Mouse (Mus musculus) CH12.LX (cell line): ENCODE data around the gene Slc16a7. TPM values are rescaled to one million over a fixed set of nuclear protein-coding genes. Genes with fewer than 3 reads are reported as not detected.

Source experiments
- DNase-seq: peaks from one replicate; pipeline ENCODE4 v3.0.0-alpha.2; 2013; ENCODE audit errors: extremely low read depth
- H3K27ac ChIP-seq: 2 replicates; pipeline ENCODE4 v1.5.1; 2012; ENCODE audit warnings: low read depth, mild to moderate bottlenecking, control low read depth, moderate library complexity; ENCODE audit not compliant: insufficient read depth
- H3K27me3 ChIP-seq: replicated peaks from 2 replicates; pipeline ENCODE3; 2012; ENCODE audit warnings: inconsistent platforms
- H3K36me3 ChIP-seq, 2 experiments: replicated peaks in 1 of 2; 2 replicates each; pipeline versions ENCODE3 to v1.6.1; 2012; ENCODE audit warnings: inconsistent platforms in 1 of 2, low read length in 1 of 2, mild to moderate bottlenecking in 1 of 2, mixed read lengths in 1 of 2, moderate library complexity in 1 of 2; ENCODE audit not compliant: control insufficient read depth in 1 of 2, insufficient read depth in 1 of 2
- H3K4me1 ChIP-seq, 2 experiments: 2 replicates each; pipeline ENCODE4 v1.6.1; 2012; ENCODE audit warnings: inconsistent platforms in 1 of 2, moderate library complexity in 1 of 2; ENCODE audit not compliant: insufficient read depth in 2 of 2, control insufficient read depth in 1 of 2
- H3K4me2 ChIP-seq: 2 replicates; pipeline ENCODE4 v1.6.1; 2012; ENCODE audit warnings: low read depth, mild to moderate bottlenecking, control low read depth; ENCODE audit not compliant: poor library complexity, insufficient read depth, severe bottlenecking
- H3K4me3 ChIP-seq, 3 experiments: fragments of 150-350 bp in 1 of 3; sonication (generic) in 1 of 3; replicated peaks in 1 of 3; 2 replicates each; pipeline versions ENCODE3 to v1.5.1; 2011 to 2012; ENCODE audit warnings: low read depth in 2 of 3, low read length in 2 of 3, mild to moderate bottlenecking in 2 of 3, moderate library complexity in 2 of 3, control low read depth in 1 of 3, improper control_type of control experiment in 1 of 3, inconsistent platforms in 1 of 3, mixed read lengths in 1 of 3; ENCODE audit not compliant: poor library complexity in 1 of 3
- H3K79me2 ChIP-seq: replicated peaks from 2 replicates; pipeline ENCODE4 v1.6.1; 2012; ENCODE audit warnings: mild to moderate bottlenecking, moderate library complexity; ENCODE audit not compliant: control insufficient read depth, poor library complexity, insufficient read depth, severe bottlenecking; ENCODE audit errors: extremely low read depth
- H3K9ac ChIP-seq: 2 replicates; pipeline ENCODE4 v1.6.1; 2012; ENCODE audit warnings: low read depth, mild to moderate bottlenecking, control low read depth, moderate library complexity; ENCODE audit not compliant: insufficient read depth
- H3K9me3 ChIP-seq: replicated peaks from 2 replicates; pipeline ENCODE3; 2012; ENCODE audit warnings: low read length, inconsistent platforms, mixed read lengths
- BHLHE40 ChIP-seq: IDR thresholded peaks from 2 replicates; pipeline ENCODE4 v1.6.1; 2011; ENCODE audit warnings: mild to moderate bottlenecking, low read depth, low read length, improper control_type of control experiment
- CHD1 ChIP-seq: IDR thresholded peaks from 2 replicates; pipeline ENCODE4 v1.6.1; 2012; ENCODE audit warnings: low read depth, low read length, improper control_type of control experiment, inconsistent platforms
- CTCF ChIP-seq, 2 experiments: IDR thresholded peaks in 1 of 2; conservative IDR thresholded peaks in 1 of 2; 2 replicates each; pipeline ENCODE4 v1.5.1; 2011 to 2012; ENCODE audit warnings: low read depth in 2 of 2, low read length in 2 of 2, improper control_type of control experiment in 1 of 2, inconsistent platforms in 1 of 2, mild to moderate bottlenecking in 1 of 2, moderate library complexity in 1 of 2
- E2F4 ChIP-seq: IDR thresholded peaks from 2 replicates; pipeline ENCODE4 v1.6.1; 2011; ENCODE audit warnings: low read depth, low read length, improper control_type of control experiment; ENCODE audit not compliant: insufficient replicate concordance
- EP300 ChIP-seq: IDR thresholded peaks from 2 replicates; pipeline ENCODE4 v1.6.1; 2011; ENCODE audit warnings: low read length, improper control_type of control experiment
- ETS1 ChIP-seq: conservative IDR thresholded peaks from 2 replicates; pipeline ENCODE4 v1.6.1; 2012; ENCODE audit warnings: low read depth, mild to moderate bottlenecking, inconsistent platforms, low read length, improper control_type of control experiment, moderate library complexity
- HCFC1 ChIP-seq: IDR thresholded peaks from 2 replicates; pipeline ENCODE4 v1.6.1; 2012; ENCODE audit warnings: low read depth, mild to moderate bottlenecking, inconsistent platforms, low read length, improper control_type of control experiment
- IRF4 ChIP-seq: IDR thresholded peaks from 2 replicates; pipeline ENCODE4 v1.6.1; 2014; ENCODE audit warnings: low read depth, mild to moderate bottlenecking, inconsistent platforms, low read length, improper control_type of control experiment
- JUN ChIP-seq: IDR thresholded peaks from 2 replicates; pipeline ENCODE4 v1.6.1; 2011; ENCODE audit warnings: low read depth, mild to moderate bottlenecking, low read length, improper control_type of control experiment, moderate library complexity; ENCODE audit not compliant: insufficient read depth
- JUND ChIP-seq: conservative IDR thresholded peaks from 2 replicates; pipeline ENCODE4 v1.6.1; 2011; ENCODE audit warnings: low read depth, low read length, improper control_type of control experiment
- KAT2A ChIP-seq: IDR thresholded peaks from 2 replicates; pipeline ENCODE4 v1.6.1; 2012; ENCODE audit warnings: low read length, improper control_type of control experiment, inconsistent platforms; ENCODE audit not compliant: insufficient replicate concordance
- MAZ ChIP-seq: IDR thresholded peaks from 2 replicates; pipeline ENCODE4 v1.6.1; 2012; ENCODE audit warnings: low read depth, mild to moderate bottlenecking, inconsistent platforms, low read length, improper control_type of control experiment, moderate library complexity
- NELFE ChIP-seq: IDR thresholded peaks from 2 replicates; pipeline ENCODE4 v1.6.1; 2011; ENCODE audit warnings: low read depth, low read length, improper control_type of control experiment
- NRF1 ChIP-seq: IDR thresholded peaks from 2 replicates; pipeline ENCODE4 v1.6.1; 2014; ENCODE audit warnings: low read depth, mild to moderate bottlenecking, inconsistent platforms, low read length, improper control_type of control experiment, moderate library complexity
- PAX5 ChIP-seq: IDR thresholded peaks from 2 replicates; pipeline ENCODE4 v1.6.1; 2012; ENCODE audit warnings: low read length, inconsistent platforms, mixed read lengths
- POLR2A ChIP-seq: IDR thresholded peaks from 2 replicates; pipeline ENCODE4 v1.6.1; 2011; ENCODE audit warnings: low read depth, mild to moderate bottlenecking, improper control_type of control experiment, low read length
- POLR2AphosphoS2 ChIP-seq: IDR thresholded peaks from 2 replicates; pipeline ENCODE4 v1.6.1; 2011; ENCODE audit warnings: low read depth, low read length, improper control_type of control experiment
- RAD21 ChIP-seq: IDR thresholded peaks from 2 replicates; pipeline ENCODE4 v1.6.1; 2011; ENCODE audit warnings: low read depth, mild to moderate bottlenecking, low read length, improper control_type of control experiment, moderate library complexity
- SIN3A ChIP-seq: IDR thresholded peaks from 2 replicates; pipeline ENCODE4 v1.6.1; 2012; ENCODE audit warnings: low read length, improper control_type of control experiment, inconsistent platforms
- TBP ChIP-seq: conservative IDR thresholded peaks from 2 replicates; pipeline ENCODE4 v1.6.1; 2011; ENCODE audit warnings: low read depth, low read length, improper control_type of control experiment
- UBTF ChIP-seq: IDR thresholded peaks from 2 replicates; pipeline ENCODE4 v1.6.1; 2012; ENCODE audit warnings: low read depth, mild to moderate bottlenecking, inconsistent platforms, low read length, improper control_type of control experiment, moderate library complexity
- USF1 ChIP-seq: IDR thresholded peaks from 2 replicates; pipeline ENCODE4 v1.6.1; 2014; ENCODE audit warnings: low read depth, mild to moderate bottlenecking, inconsistent platforms, low read length, improper control_type of control experiment
- ZC3H11A ChIP-seq: IDR thresholded peaks from 2 replicates; pipeline ENCODE4 v1.6.1; 2012; ENCODE audit warnings: low read depth, mild to moderate bottlenecking, inconsistent platforms, low read length, improper control_type of control experiment
- ZKSCAN1 ChIP-seq: IDR thresholded peaks from 2 replicates; pipeline ENCODE4 v1.6.1; 2012; ENCODE audit warnings: low read depth, inconsistent platforms, low read length, improper control_type of control experiment, borderline replicate concordance
- ZMIZ1 ChIP-seq: IDR thresholded peaks from 2 replicates; pipeline ENCODE4 v1.6.1; 2012; ENCODE audit warnings: low read depth, mild to moderate bottlenecking, inconsistent platforms, low read length, improper control_type of control experiment
- ZNF384 ChIP-seq: IDR thresholded peaks from 2 replicates; pipeline ENCODE4 v1.6.1; 2012; ENCODE audit warnings: low read depth, low read length, improper control_type of control experiment, inconsistent platforms
- dilution Hi-C: fragments of 300-500 bp; cut with MboI; formaldehyde crosslinking; loops from 2 replicates; pipeline ENCODE4 v1.14.3; 2020; ENCODE audit warnings: low sequenced_read_pairs; ENCODE audit not compliant: extremely low pct_unique_long_range_greater_than_20kb, extremely low pct_ligation_motif_present
- in situ Hi-C: fragments of 300-500 bp; cut with MboI; formaldehyde crosslinking; loops from 3 replicates; pipeline ENCODE4 v1.14.3; 2019; ENCODE audit warnings: low sequenced_read_pairs, low pct_ligation_motif_present, low pct_unique_long_range_greater_than_20kb, mixed read lengths
- polyA plus RNA-seq: library from polyadenylated mRNA; unstranded; fragments of >175 nt; gene quantifications from 2 replicates; pipeline ENCODE4 v1.2.1, GENCODE M21; 2012; ENCODE audit warnings: low read depth; ENCODE audit not compliant: insufficient read length
- total RNA-seq, 2 experiments: library from RNA; depleted of rRNA; stranded (reverse); fragments of 300-350 nt in 1 of 2; fragments of >200 nt in 1 of 2; gene quantifications; 2 replicates each; pipeline ENCODE4 v1.2.3; 2012 to 2014

The Slc16a7 gene
- total and polyA plus RNA-seq, 3 experiments = not detected

- Histone ChIP-seq H3K9me3 (peaks cover 69% of the 10 kb centered on the region), H3K4me3 (no peak overlapping the region)
- no peak for TF ChIP-seq IRF4
- TF ChIP-seq RAD21 = no peak
- no peak for TF ChIP-seq ETS1
- TF ChIP-seq USF1 = no peak
- TF ChIP-seq ZMIZ1 = no peak
- no peak for TF ChIP-seq BHLHE40
- TF ChIP-seq POLR2A = no peak
- no peak for TF ChIP-seq KAT2A
- no peak for TF ChIP-seq CTCF (conservative IDR thresholded peaks at IDR 0.05 in 1 of 2, IDR thresholded peaks at IDR 0.05 in 1 of 2; ENCODE audit: low read depth in 2 of 2, low read length in 2 of 2)
- TF ChIP-seq HCFC1 = no peak
- no peak for TF ChIP-seq TBP
- no peak for TF ChIP-seq ZKSCAN1
- no peak for TF ChIP-seq NELFE
- TF ChIP-seq ZC3H11A = no peak
- TF ChIP-seq EP300 = no peak
- TF ChIP-seq MAZ = no peak
- TF ChIP-seq SIN3A = no peak
- no peak for TF ChIP-seq E2F4
- no peak for TF ChIP-seq PAX5
- TF ChIP-seq, all 38 proteins: peak for 0
- Histone ChIP-seq H3K27me3 (no peaks in the 10 kb centered on the region), H3K27ac (no peak overlapping the region), H3K4me2 (no peak overlapping the region), H3K4me1 (no peaks in the 10 kb centered on the region), H3K9ac (no peak overlapping the region), H3K79me2 (no peaks in the 10 kb centered on the region), H3K36me3 (no peaks in the 10 kb centered on the region)
- DNase-seq = no peak
- in situ Hi-C loops (no loop called here), dilution Hi-C loops (no loop called here)
These were observed 103.9 kb downstream of the Slc16a7 start for GRCm38 (mm10) chr10:125285386-125285785.

- Histone ChIP-seq H3K9me3 (peaks cover 55% of the 10 kb centered on the region), H3K27me3 (no peaks in the 10 kb centered on the region), H3K27ac (no peak overlapping the region), H3K9ac (no peak overlapping the region), H3K4me2 (no peak overlapping the region), H3K36me3 (no peaks in the 10 kb centered on the region), H3K79me2 (no peaks in the 10 kb centered on the region), H3K4me3 (no peak overlapping the region), H3K4me1 (no peaks in the 10 kb centered on the region)
- TF ChIP-seq ZNF384 (no peak), JUND (no peak), TBP (no peak), ZKSCAN1 (no peak), NELFE (no peak), POLR2AphosphoS2 (no peak), ZC3H11A (no peak), UBTF (no peak), EP300 (no peak), NRF1 (no peak), JUN (no peak), CHD1 (no peak), ETS1 (no peak)
- in situ Hi-C loops = no loop called here
- no peak for DNase-seq
- dilution Hi-C loops = no loop called here
These were observed 114.0 kb downstream of the Slc16a7 start for GRCm38 (mm10) chr10:125275149-125275848.
